Mouse (Mus musculus) midbrain, embryonic 16.5 days (tissue): ENCODE data around the gene Ciao1. TPM values are rescaled to one million over a fixed set of nuclear protein-coding genes. Genes with fewer than 3 reads are reported as not detected.
"Not testable (repeated sequence)": the region's sequence is repeated elsewhere in the genome, so short reads cannot be mapped to it uniquely, and the experiment has no call there.

Experiments
- ATAC-seq: fragments of 200-750 bp; cut with Nextera tagmentation; 2 replicates; pipeline ENCODE4 v1.8.0; 2017; ENCODE audit warnings: moderate TSS enrichment
- H3K27ac ChIP-seq: fragments of 300-500 bp; sonication (generic); 2 replicates; pipeline ENCODE4 v1.5.1; 2014; ENCODE audit warnings: mild to moderate bottlenecking, low read length, mixed read lengths
- H3K27me3 ChIP-seq: fragments of 300-500 bp; sonication (generic); 2 replicates; pipeline ENCODE4 v1.6.1; 2014; ENCODE audit warnings: low read depth, low read length, mixed read lengths; ENCODE audit not compliant: control insufficient read depth, insufficient read depth
- H3K36me3 ChIP-seq: fragments of 300-500 bp; sonication (generic); 2 replicates; pipeline ENCODE4 v1.6.1; 2014; ENCODE audit warnings: mild to moderate bottlenecking, low read length, moderate library complexity, mixed read lengths; ENCODE audit not compliant: control insufficient read depth, insufficient read depth
- H3K4me1 ChIP-seq: fragments of 300-500 bp; sonication (generic); 2 replicates; pipeline ENCODE4 v1.6.1; 2014; ENCODE audit warnings: mild to moderate bottlenecking, low read length, mixed read lengths; ENCODE audit not compliant: control insufficient read depth, insufficient read depth
- H3K4me2 ChIP-seq: fragments of 300-500 bp; sonication (generic); 2 replicates; pipeline ENCODE4 v1.6.1; 2014; ENCODE audit warnings: mild to moderate bottlenecking, low read length, mixed read lengths
- H3K4me3 ChIP-seq: fragments of 300-500 bp; sonication (generic); 2 replicates; pipeline ENCODE4 v1.5.1; 2014; ENCODE audit warnings: low read depth, mild to moderate bottlenecking, low read length, moderate library complexity, mixed read lengths
- H3K9ac ChIP-seq: fragments of 300-500 bp; sonication (generic); 2 replicates; pipeline ENCODE4 v1.6.1; 2014; ENCODE audit warnings: low read depth, low read length, mixed read lengths
- H3K9me3 ChIP-seq: fragments of 300-500 bp; sonication (generic); replicated peaks from 2 replicates; pipeline ENCODE4 v1.6.1; 2014; ENCODE audit warnings: mild to moderate bottlenecking, low read length, mixed read lengths; ENCODE audit not compliant: control insufficient read depth, poor library complexity, severe bottlenecking
- WGBS: fragments of 180-500 bp; shearing (Covaris S2); extraction: QIAGEN DNeasy Blood & Tissue Kit; methylation state at CpG from one replicate; pipeline ENCODE4 v1.1.7; 2014; 5-methylcytosine and 5-hydroxymethylcytosine counted together
- polyA plus RNA-seq: library from polyadenylated mRNA; unstranded; fragments of >200 nt; fragmentation: Nextera tagmentation; extraction: Ambion mirVana; gene quantifications from 2 replicates; pipeline ENCODE4 v1.2.1, GENCODE M21; 2015

The Ciao1 gene
- 60.5 and 61.1 TPM in 2 replicates for polyA plus RNA-seq

GRCm38 (mm10) chr2:127247592-127248333, at the start of gene Ciao1, which contains the start of gene Tmem127:
TSS of gene Ciao1 (minus strand) at chr2:127247816.
TSS of gene Tmem127 (plus strand) at chr2:127247908.
- peak within 1 kb of the TSS; percentile 88 for H3K4me2 ChIP-seq
- peak within 1 kb of the TSS; percentile 85 for H3K27ac ChIP-seq
- H3K36me3 ChIP-seq = peaks cover 4% of the 10 kb centered on the region
- no peaks in the 10 kb centered on the region for H3K9me3 ChIP-seq
- peak within 1 kb of the TSS; percentile 94 for H3K9ac ChIP-seq
- H3K27me3 ChIP-seq = no peaks in the 10 kb centered on the region
- WGBS = under 1% methylated on average over 53 of the region's 53 CpGs
- H3K4me1 ChIP-seq = peaks cover 30% of the 10 kb centered on the region
- peak within 1 kb of the TSS; percentile 97 for H3K4me3 ChIP-seq
- ATAC-seq = peak; percentile 98

- WGBS = 95% methylated on average over 7 of the region's 7 CpGs
- Histone ChIP-seq H3K36me3 (peaks cover 44% of the 10 kb centered on the region), H3K27ac (no peak overlapping the region)
Measured at GRCm38 (mm10) chr2:127297001-127297805, 49.6 kb upstream of the Ciao1 start.

GRCm38 (mm10) chr2:127292250-127292649, 44.6 kb upstream of the Ciao1 start:
- Histone ChIP-seq H3K4me3 (no peak overlapping the region), H3K9me3 (no peaks in the 10 kb centered on the region), H3K36me3 (peaks cover 39% of the 10 kb centered on the region), H3K4me2 (no peak overlapping the region), H3K27me3 (no peaks in the 10 kb centered on the region), H3K27ac (no peak overlapping the region), H3K9ac (no peak overlapping the region), H3K4me1 (no peaks in the 10 kb centered on the region)
- ATAC-seq = no peak
- WGBS = 89% methylated on average over 4 of the region's 4 CpGs

More at GRCm38 (mm10) chr2:127297001-127297805, 49.6 kb upstream of the Ciao1 start:
- Histone ChIP-seq H3K4me3 (no peak overlapping the region), H3K4me2 (no peak overlapping the region), H3K4me1 (no peaks in the 10 kb centered on the region), H3K9me3 (no peaks in the 10 kb centered on the region), H3K27me3 (no peaks in the 10 kb centered on the region), H3K9ac (no peak overlapping the region)
- ATAC-seq = no peak

GRCm38 (mm10) chr2:127278162-127278561, 30.5 kb upstream of the Ciao1 start:
- no peak overlapping the region for H3K4me2 ChIP-seq
- ATAC-seq = no peak
- H3K36me3 ChIP-seq = no peaks in the 10 kb centered on the region
- no peak overlapping the region for H3K4me3 ChIP-seq
- H3K27me3 ChIP-seq = no peaks in the 10 kb centered on the region
- H3K9ac ChIP-seq = no peak overlapping the region
- peaks cover 17% of the 10 kb centered on the region for H3K4me1 ChIP-seq
- no peak overlapping the region for H3K27ac ChIP-seq
- no peaks in the 10 kb centered on the region for H3K9me3 ChIP-seq

GRCm38 (mm10) chr2:127275551-127276320, 28.1 kb upstream of the Ciao1 start:
- WGBS = 85% methylated on average over 5 of the region's 5 CpGs
- Histone ChIP-seq H3K9me3 (no peaks in the 10 kb centered on the region), H3K4me1 (peaks cover 36% of the 10 kb centered on the region), H3K4me2 (no peak overlapping the region), H3K27me3 (no peaks in the 10 kb centered on the region), H3K36me3 (no peaks in the 10 kb centered on the region; the same call in 1 of the 2 replicates), H3K27ac (no peak overlapping the region), H3K4me3 (no peak overlapping the region), H3K9ac (no peak overlapping the region)
- no peak for ATAC-seq

GRCm38 (mm10) chr2:127274590-127274989, 27.0 kb upstream of the Ciao1 start:
- 93% methylated on average over 2 of the region's 2 CpGs for WGBS
- ATAC-seq = no peak
- Histone ChIP-seq H3K4me1 (peaks cover 36% of the 10 kb centered on the region), H3K36me3 (no peaks in the 10 kb centered on the region; the same call in 1 of the 2 replicates), H3K4me3 (no peak overlapping the region), H3K4me2 (no peak overlapping the region), H3K27ac (no peak overlapping the region), H3K9ac (no peak overlapping the region), H3K27me3 (no peaks in the 10 kb centered on the region), H3K9me3 (no peaks in the 10 kb centered on the region)

- Histone ChIP-seq H3K9ac (no peak overlapping the region), H3K27ac (no peak overlapping the region), H3K4me3 (no peak overlapping the region), H3K4me2 (no peak overlapping the region), H3K9me3 (no peaks in the 10 kb centered on the region), H3K27me3 (no peaks in the 10 kb centered on the region), H3K36me3 (no peaks in the 10 kb centered on the region; the same call in 1 of the 2 replicates), H3K4me1 (peaks cover 36% of the 10 kb centered on the region)
- 96% methylated on average over 3 of the region's 3 CpGs for whole genome bisulfite sequencing
- ATAC-seq = no peak
Measured at GRCm38 (mm10) chr2:127272806-127273205, 25.2 kb upstream of the Ciao1 start.

GRCm38 (mm10) chr2:127272049-127272448, 24.4 kb upstream of the Ciao1 start:
- H3K4me3 ChIP-seq, H3K27me3 ChIP-seq, H3K9ac ChIP-seq, H3K36me3 ChIP-seq, H3K9me3 ChIP-seq, H3K27ac ChIP-seq, H3K4me2 ChIP-seq, ATAC-seq: not testable (repeated sequence)
- peaks cover 36% of the 10 kb centered on the region for H3K4me1 ChIP-seq
- 94% methylated on average over 4 of the region's 4 CpGs for WGBS
